Mouse (Mus musculus) heart, postnatal 25 days (tissue): ENCODE results near the gene Acot7. TPM values are rescaled to one million over a fixed set of nuclear protein-coding genes. Genes with fewer than 3 reads are reported as not detected.

Source experiments
- DNase-seq: peaks from one replicate; pipeline ENCODE4 v3.0.0; 2022; ENCODE audit warnings: low spot score
- intact Hi-C: fragments of 180-260 bp; cut with DNase I; formaldehyde crosslinking; loops from one replicate; pipeline ENCODE4 v1.15.1; 2025
- total RNA-seq, 2 experiments: library from RNA; stranded (reverse); gene quantifications; 2 replicates each; pipeline ENCODE4 v1.2.3; 2021

Acot7 gene
- total RNA-seq, 2 experiments from 2014 or later, result 53.4 to 58.8 TPM

DNA sequence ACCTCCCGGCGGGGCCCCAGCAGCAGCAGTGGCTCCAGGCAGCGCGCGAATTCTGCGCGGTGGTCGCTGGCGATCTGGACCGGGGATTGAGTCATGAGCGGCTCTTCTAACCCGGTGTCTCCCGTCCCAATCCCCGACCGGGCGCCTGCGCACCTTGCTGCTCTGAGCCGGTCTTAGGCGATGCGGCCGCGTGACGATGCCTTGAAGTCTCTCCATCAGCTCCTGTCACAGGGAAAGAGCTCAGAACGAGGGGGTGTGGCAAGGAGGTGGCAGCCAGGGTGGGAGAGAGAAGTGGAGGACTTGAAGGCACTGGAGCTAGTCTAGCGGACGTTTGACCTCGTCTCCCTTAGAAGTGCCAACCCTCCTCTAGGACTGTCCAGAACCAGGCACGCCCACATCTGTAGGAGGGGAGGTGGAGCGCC, 135.3 kb downstream of the Acot7 start:
- intact Hi-C loops, result no loop called here
- no peak for DNase-seq

DNA sequence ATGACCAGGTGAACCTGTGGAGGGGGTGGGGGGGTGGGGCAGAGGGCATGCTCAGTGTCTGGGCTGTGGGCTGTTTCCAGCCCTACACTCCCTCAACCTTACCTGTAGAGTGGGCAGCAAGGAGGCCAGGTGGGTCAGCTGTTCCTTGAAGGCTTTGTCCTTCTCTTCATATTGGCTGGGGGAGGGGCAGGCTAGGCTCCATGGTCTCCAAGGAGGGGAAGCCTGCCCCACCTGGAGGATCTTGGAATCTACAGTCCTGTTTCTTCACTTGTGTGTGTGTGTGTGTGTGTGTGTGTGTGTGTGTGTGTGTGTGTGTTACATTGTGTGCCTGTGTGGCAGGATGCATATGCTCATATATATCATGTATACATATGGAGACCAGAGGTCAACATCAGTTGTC, 136.0 kb downstream of the Acot7 start:
- no peak for DNase-seq
- intact Hi-C loops, result no loop called here

DNA sequence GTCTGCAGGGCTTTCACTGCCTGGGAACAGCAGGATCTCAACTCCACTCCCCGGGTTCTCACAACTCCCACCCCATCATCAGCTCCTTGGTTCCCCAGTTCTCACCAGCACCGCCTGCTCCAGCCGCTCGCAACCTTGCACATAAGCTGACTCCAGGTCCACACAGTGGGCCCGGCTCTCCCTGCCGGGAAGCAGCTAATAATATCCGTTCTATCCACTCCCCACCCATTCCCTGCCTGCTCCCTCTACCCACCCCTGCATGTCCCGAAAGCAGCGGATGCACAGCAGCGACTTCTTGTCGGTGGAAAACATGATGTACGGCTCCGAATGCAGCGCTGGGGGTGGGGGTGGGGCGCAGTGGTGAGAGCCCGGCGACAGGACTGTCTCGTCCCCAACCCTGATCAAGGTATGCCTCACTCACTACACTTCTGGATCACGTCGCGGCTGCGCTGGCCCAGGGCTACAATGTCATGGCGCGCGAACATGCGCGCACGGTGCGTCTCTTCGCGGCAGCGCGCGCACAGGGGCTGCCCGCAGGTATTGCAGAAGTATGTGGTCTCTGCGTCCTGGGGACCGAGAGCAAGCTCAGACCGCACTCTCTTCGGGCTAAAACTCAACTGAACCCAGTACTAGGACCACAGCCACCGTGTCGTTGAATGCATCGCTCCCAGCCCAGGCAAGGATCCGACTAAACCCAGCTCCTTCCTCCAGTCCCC, 137.7 kb downstream of the Acot7 start:
- intact Hi-C loops, result no loop called here
- DNase-seq, result no peak

DNA sequence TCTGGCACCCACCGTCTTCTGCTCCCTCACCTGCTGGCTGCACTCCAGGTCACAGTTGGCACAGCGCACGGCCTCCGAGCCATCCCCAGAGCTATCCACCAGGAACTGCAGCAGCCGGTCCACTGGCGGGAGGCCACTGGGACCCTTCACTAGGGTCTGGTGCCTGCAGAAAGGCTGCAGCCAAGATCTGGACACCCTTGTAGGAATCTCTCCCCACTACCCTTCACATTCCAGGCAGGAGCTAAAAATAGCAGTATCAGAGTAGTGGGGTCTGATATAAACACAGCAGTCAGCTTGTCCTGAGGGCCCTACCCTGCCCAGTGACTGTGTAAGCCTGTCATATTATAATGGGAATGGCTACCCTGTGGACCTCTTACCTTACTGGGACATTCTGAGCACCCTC, 139.7 kb downstream of the Acot7 start:
- no peak for DNase-seq
- intact Hi-C loops, result no loop called here

DNA sequence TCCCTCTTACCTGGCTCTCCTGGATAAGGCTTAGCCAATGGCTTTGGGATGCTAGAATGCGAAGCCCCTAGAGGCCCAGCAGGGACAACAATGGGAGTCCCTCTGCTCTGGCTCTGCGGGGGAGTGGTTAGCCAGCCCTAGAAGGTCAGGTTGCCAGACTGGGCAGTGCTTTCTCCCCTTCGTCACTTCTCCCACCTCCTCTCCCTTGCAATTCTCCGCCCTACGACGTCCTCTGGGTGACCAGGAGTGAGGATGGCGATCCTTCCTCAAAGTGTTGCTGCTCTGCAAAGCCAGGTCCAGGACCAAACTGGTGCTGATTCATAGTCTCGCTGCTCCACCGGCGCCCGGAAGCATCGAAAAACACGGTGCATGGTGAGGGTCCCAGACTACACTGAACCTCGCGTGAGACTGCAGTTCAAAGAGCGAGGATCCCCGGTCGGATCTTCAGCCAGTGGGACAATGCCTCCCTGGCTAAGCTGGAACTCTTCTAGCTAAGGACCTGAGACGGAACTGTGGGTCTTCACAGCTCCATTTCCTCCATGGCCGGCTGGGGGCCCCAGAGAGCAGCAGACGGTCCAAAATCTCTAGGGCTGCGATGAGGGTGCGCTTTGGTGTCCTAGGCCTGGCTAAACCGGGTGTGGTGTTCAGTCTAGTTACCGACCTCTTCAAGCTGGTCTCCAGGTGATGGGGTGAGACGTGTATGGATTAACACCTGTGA, 140.7 kb downstream of the Acot7 start, which contains the start of gene Rnf207:
TSS of gene Rnf207 (minus strand) at position 477 of the 718 bp plus-strand sequence.
- intact Hi-C loops, result no loop called here

More for the DNA sequence above, 140.7 kb downstream of the Acot7 start, which contains the start of gene Rnf207:
- DNase-seq, result peak; percentile 50

Other genes with a start within 250 kb of the Acot7 start
- 10 to 100 TPM; 82.3 to 96.4 TPM for gene Dnajc11, start 244.4 kb upstream of the Acot7 start, total RNA-seq
- gene Thap3, start 189.1 kb upstream of the Acot7 start, total RNA-seq, result 10 to 100 TPM; 11.5 TPM
- 1 to 10 TPM; 5.8 to 6.2 TPM for gene Phf13, start 181.9 kb upstream of the Acot7 start, total RNA-seq
- 10 to 100 TPM; 69.8 to 76.2 TPM for gene Klhl21, start 169.3 kb upstream of the Acot7 start, total RNA-seq
- gene Zbtb48, start 150.5 kb upstream of the Acot7 start, total RNA-seq, result 1 to 10 TPM; 3.5 to 5.0 TPM
- gene Tas1r1, start 139.6 kb upstream of the Acot7 start, total RNA-seq, result under 1 TPM in 1 of 2 experiments, not detected in 1; 0.16 TPM
- gene Nol9, start 138.8 kb upstream of the Acot7 start, total RNA-seq, result 1 to 10 TPM; 8.6 to 9.6 TPM
- gene Plekhg5, start 105.6 kb upstream of the Acot7 start, total RNA-seq, result 10 to 100 TPM; 18.7 to 18.9 TPM
- 1 to 10 TPM; 2.9 to 3.0 TPM for gene Tnfrsf25, start 62.2 kb upstream of the Acot7 start, total RNA-seq
- 1 to 10 TPM; 1.7 to 2.2 TPM for gene Espn, start 25.8 kb upstream of the Acot7 start, total RNA-seq
- gene Hes2, start 19.3 kb upstream of the Acot7 start, total RNA-seq, result not detected
- 10 to 100 TPM; 14.3 to 14.9 TPM for gene Gpr153, start 96.1 kb downstream of the Acot7 start, total RNA-seq
- not detected for gene Hes3, start 113.5 kb downstream of the Acot7 start, total RNA-seq
- gene Icmt, start 119.1 kb downstream of the Acot7 start, total RNA-seq, result 10 to 100 TPM; 25.2 to 26.7 TPM
- 10 to 100 TPM; 69.6 to 73.3 TPM for gene Rnf207, start 140.9 kb downstream of the Acot7 start, total RNA-seq
- gene Rpl22, start 147.6 kb downstream of the Acot7 start, total RNA-seq, result 100 to 1,000 TPM; 254 TPM
- gene Chd5, start 160.5 kb downstream of the Acot7 start, total RNA-seq, result under 1 TPM; 0.08 to 0.14 TPM